Mouse (Mus musculus): ENCODE results near the gene Frk.
A peak's percentile ranks its signal among the peaks of the same experiment; 100 is the strongest.

DNA sequence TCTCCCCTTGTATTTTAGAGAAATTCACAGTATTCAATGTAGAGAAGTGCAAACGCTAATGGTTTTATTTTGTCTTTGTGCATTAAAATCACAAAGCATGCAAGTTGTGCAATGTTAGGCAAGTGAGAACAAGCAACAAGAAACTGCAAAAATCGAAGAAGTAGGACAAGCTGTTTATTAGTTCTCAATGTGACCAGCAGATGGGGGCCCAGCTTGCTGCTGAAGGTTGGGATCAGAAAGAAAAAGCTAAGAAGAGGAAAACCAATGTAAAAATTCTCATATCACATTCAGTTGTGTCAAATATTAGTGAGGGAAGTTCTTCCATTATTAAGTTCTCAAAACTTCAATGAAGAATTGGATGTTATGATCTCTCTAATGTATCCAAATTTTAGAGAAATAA, 134.0 kb downstream of the Frk start:
- TF ChIP-seq CTCF (IDR thresholded peaks at IDR 0.05; ENCODE audit: extremely low read depth, insufficient read depth, low read length) (peak; percentile 49), POLR2A (IDR thresholded peaks at IDR 0.05; ENCODE audit: extremely low read depth, insufficient read depth, low read length) (no peak)

All from cortical plate, adult 2 months (tissue).